24 mouse cellular contexts compared by ENCODE assay signal in the genomic region with DNA sequence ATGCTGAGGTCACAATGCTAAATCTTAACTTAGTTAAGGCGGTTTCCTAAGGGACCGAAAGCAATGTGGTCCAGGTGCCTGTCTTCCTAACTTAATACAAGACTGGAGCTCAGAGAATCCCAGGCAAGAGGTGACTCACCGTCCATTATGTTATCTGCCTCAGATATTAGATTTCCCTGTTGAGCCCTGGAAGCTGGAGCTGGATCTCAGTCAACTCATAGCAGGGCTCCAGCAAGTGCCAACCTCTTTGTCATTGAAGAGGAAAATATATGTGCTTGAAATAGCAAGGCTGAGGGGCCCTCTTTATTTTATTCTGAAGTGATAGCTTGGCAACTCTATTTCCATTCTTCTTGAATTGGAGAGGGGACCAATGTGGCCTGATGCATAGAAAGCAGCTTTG.
DNase-seq lines count a peak whose midpoint lies in the region; ATAC-seq lines count a peak whose summit lies in the region.
"Had no signal": no experiment of that assay in that cellular context is flagged by ENCODE, and none has a peak within 500 bp of the region (broad histone marks: within the 10 kb centered on the region; RNA-seq: fewer than 3 reads in every experiment).

No protein-coding gene starts in this region.

- no peak overlapping the region for H3K4me2 ChIP-seq in intestine, embryonic 16.5 days (ENCODE audit: low read depth, low read length)
- H3K4me2 ChIP-seq: forebrain, embryonic 13.5 days; hindbrain, embryonic 12.5 days had no signal

- no peak overlapping the region for H3K27ac ChIP-seq in intestine, embryonic 16.5 days (ENCODE audit: low read length)
- H3K27ac ChIP-seq: embryonic facial prominence, embryonic 10.5 days; forebrain, embryonic 13.5 days; gastrocnemius, adult 2 months; heart, embryonic 10.5 days; hindbrain, embryonic 12.5 days had no signal

- no peaks in the 10 kb centered on the region for H3K36me3 ChIP-seq in intestine, embryonic 16.5 days (ENCODE audit: control insufficient read depth, insufficient read depth, low read length)
- H3K36me3 ChIP-seq: embryonic facial prominence, embryonic 10.5 days; G1E; heart, embryonic 10.5 days; hindbrain, embryonic 12.5 days had no signal

- no peaks in the 10 kb centered on the region for H3K4me1 ChIP-seq in intestine, embryonic 16.5 days (ENCODE audit: control insufficient read depth, insufficient read depth, low read length)
- H3K4me1 ChIP-seq: embryonic facial prominence, embryonic 10.5 days; forebrain, embryonic 13.5 days; heart, embryonic 10.5 days; hindbrain, embryonic 12.5 days had no signal

- H3K4me3 ChIP-seq in intestine, embryonic 16.5 days (ENCODE audit: low read length): no peak overlapping the region
- H3K4me3 ChIP-seq: embryonic facial prominence, embryonic 10.5 days; forebrain, embryonic 13.5 days; gastrocnemius, adult 2 months; heart, embryonic 10.5 days; hindbrain, embryonic 12.5 days had no signal

- no peaks in the 10 kb centered on the region for H3K9me3 ChIP-seq in intestine, embryonic 16.5 days (ENCODE audit: control insufficient read depth, low read length)
- H3K9me3 ChIP-seq: embryonic facial prominence, embryonic 10.5 days; forebrain, embryonic 13.5 days; heart, embryonic 10.5 days; hindbrain, embryonic 12.5 days had no signal

- H3K9ac ChIP-seq in intestine, embryonic 16.5 days (ENCODE audit: low read depth, low read length): no peak overlapping the region
- H3K9ac ChIP-seq: forebrain, embryonic 13.5 days; forebrain, postnatal 0 days; hindbrain, embryonic 12.5 days had no signal

- no peak for ATAC-seq in intestine, embryonic 16.5 days
- ATAC-seq: CD4-positive, CD25-positive, alpha-beta regulatory T cell, adult 4 months; forebrain, embryonic 13.5 days; forebrain, postnatal 0 days; hindbrain, embryonic 16.5 days; inflammation-experienced regulatory T-cells, adult 6 months had no signal

- WGBS in intestine, embryonic 16.5 days: 83% methylated on average over 3 of the region's 3 CpGs

- peak; percentile 27 for DNase-seq in cerebellum, adult 11 months
- no peak for DNase-seq in cerebellum, postnatal 4 days (ENCODE audit: low spot score in 2 of 2)
- peak; percentile 44 to 59 for DNase-seq in cerebellum, adult 18-20 months
- peak; percentile 41 for DNase-seq in cerebellum, adult 9-11 months
- peak; percentile 59 to 67 for DNase-seq in cerebellum, postnatal 36 days
- no peak for DNase-seq in urinary bladder, postnatal 14 days (ENCODE audit: low spot score)
- DNase-seq: adrenal gland, postnatal 10 days; B cell, adult 2 months; forebrain, postnatal 0 days; gastrocnemius, adult 2 months; gastrocnemius, postnatal 36 days; heart, adult 11 months; heart, postnatal 10 days; heart, postnatal 4 days; kidney, adult 11 months had no signal

- H3K27me3 ChIP-seq in intestine, embryonic 16.5 days (replicated peaks; ENCODE audit: control insufficient read depth, insufficient read depth, low read length): no peaks in the 10 kb centered on the region
- H3K27me3 ChIP-seq: forebrain, embryonic 13.5 days; hindbrain, embryonic 12.5 days had no signal

Comparison
In these comparisons a context has a peak if more than half of its experiments do, and no peak if none do; other contexts are left out.
1. DNase-seq: peak in cerebellum, adult 11 months (single experiment), cerebellum, adult 18-20 months (2 of 2), cerebellum, adult 9-11 months (single experiment) and cerebellum, postnatal 36 days (2 of 2); none in cerebellum, postnatal 4 days (0 of 2) and urinary bladder, postnatal 14 days (single experiment).